Mouse (Mus musculus) brain, adult 10 weeks (tissue): ENCODE measurements around the gene Olfr1324. TPM values are rescaled to one million over a fixed set of nuclear protein-coding genes. Genes with fewer than 3 reads are reported as not detected.

Experiments used
- polyA plus RNA-seq: library from polyadenylated mRNA; stranded (reverse); fragments of 350-450 nt; fragmentation: Illumina TruSeq; extraction: RNeasy Lipid Tissue Mini Kit (QIAGEN cat#74804); gene quantifications from one replicate; pipeline ENCODE4 v1.2.3, GENCODE M21; 2015; ENCODE audit warnings: low read depth, low replicate concordance

Gene Olfr1324
- not detected for polyA plus RNA-seq

DNA sequence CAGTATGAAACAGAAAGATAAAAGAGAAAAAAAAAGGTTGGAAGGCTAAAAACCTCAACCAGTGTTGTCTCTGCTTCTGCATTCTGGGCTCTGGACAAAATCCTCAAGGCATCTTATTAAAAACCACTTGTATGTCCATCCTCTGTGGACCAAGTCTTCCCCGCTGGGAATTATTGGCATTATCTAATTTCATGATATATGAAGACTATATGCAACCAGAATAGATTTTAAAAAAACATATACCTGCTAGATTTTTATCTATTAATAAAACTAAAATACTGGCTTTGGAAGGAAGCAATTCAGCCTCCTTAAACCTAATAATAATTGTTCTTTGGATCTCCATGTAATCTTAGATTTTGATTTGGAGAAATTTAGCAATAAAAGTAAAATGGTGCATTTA lies at the start of gene Olfr1324:
TSS of gene Olfr1324 (minus strand) at position 101 of the 400 bp plus-strand sequence.

